Mouse (Mus musculus) limb, embryonic 15.5 days (tissue): ENCODE data around the gene Hoxd10. TPM values are rescaled to one million over a fixed set of nuclear protein-coding genes. Genes with fewer than 3 reads are reported as not detected.

Experiments
- ATAC-seq: fragments of 200-750 bp; cut with Nextera tagmentation; 2 replicates; pipeline ENCODE4 v1.8.0; 2017; ENCODE audit warnings: low read depth, moderate TSS enrichment; ENCODE audit not compliant: insufficient number of reproducible peaks, low FRiP score, low TSS enrichment
- H3K27ac ChIP-seq: fragments of 300-500 bp; sonication (generic); 2 replicates; pipeline ENCODE4 v1.5.1; 2015; ENCODE audit warnings: moderate library complexity, mild to moderate bottlenecking, inconsistent platforms
- H3K27me3 ChIP-seq: fragments of 300-500 bp; sonication (generic); 2 replicates; pipeline ENCODE4 v1.6.1; 2015; ENCODE audit warnings: inconsistent platforms
- H3K36me3 ChIP-seq: fragments of 300-500 bp; sonication (generic); 2 replicates; pipeline ENCODE4 v1.6.1; 2015; ENCODE audit warnings: inconsistent platforms
- H3K4me1 ChIP-seq: fragments of 300-500 bp; sonication (generic); 2 replicates; pipeline ENCODE4 v1.6.1; 2015; ENCODE audit warnings: inconsistent platforms
- H3K4me2 ChIP-seq: fragments of 300-500 bp; sonication (generic); 2 replicates; pipeline ENCODE4 v1.6.1; 2015; ENCODE audit warnings: mild to moderate bottlenecking, inconsistent platforms
- H3K4me3 ChIP-seq: fragments of 300-500 bp; sonication (generic); 2 replicates; pipeline ENCODE4 v1.5.1; 2015; ENCODE audit warnings: mild to moderate bottlenecking, inconsistent platforms
- H3K9ac ChIP-seq: fragments of 300-500 bp; sonication (generic); 2 replicates; pipeline ENCODE4 v1.6.1; 2015; ENCODE audit warnings: inconsistent platforms
- H3K9me3 ChIP-seq: fragments of 300-500 bp; sonication (generic); 2 replicates; pipeline ENCODE4 v1.6.1; 2016; ENCODE audit warnings: inconsistent platforms
- WGBS: fragments of 180-500 bp; shearing (Covaris S2); methylation state at CpG from one replicate; pipeline ENCODE4 v1.1.7; 2015; 5-methylcytosine and 5-hydroxymethylcytosine counted together
- polyA plus RNA-seq: library from polyadenylated mRNA; unstranded; fragments of >200 nt; fragmentation: Nextera tagmentation; extraction: Ambion mirVana; gene quantifications from 2 replicates; pipeline ENCODE4 v1.2.1, GENCODE M21; 2015

The Hoxd10 gene
- polyA plus RNA-seq, 1 experiment from 2014 or later = 14.5 TPM

DNA sequence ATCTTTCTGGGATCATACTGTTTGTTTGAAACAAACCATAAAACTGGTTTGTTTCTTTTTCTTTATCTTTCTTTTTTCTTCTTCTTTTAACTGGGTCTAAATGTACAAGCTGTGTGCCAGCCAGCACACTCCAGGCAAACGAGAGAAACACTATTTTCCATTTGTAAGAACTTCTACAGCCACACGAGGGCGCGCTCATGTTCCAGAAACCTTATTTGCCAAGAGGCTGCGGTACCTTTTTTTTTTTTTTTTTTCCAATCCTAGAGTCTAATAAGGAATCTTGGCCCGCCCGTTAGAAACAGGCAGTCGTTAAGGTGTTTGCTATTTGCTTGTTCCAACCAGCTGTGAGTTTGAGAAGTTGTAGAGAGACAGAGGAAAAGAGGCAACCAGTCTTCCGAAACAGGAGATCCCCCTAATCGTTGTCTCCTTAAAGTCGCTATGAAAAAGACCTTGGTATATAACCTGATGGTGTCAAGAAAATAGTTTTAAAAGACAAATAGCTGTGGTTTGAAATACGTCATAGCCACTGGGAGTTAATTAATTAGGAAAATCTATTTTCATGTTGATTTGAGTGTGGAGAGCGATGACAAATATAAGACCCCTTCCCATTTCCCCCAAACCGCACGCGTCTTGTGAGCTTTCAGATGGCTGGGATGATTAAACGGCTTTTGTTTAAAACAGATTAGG lies 5.3 kb upstream of the Hoxd10 start:
- WGBS = 10% methylated on average over 17 of the region's 17 CpGs

DNA sequence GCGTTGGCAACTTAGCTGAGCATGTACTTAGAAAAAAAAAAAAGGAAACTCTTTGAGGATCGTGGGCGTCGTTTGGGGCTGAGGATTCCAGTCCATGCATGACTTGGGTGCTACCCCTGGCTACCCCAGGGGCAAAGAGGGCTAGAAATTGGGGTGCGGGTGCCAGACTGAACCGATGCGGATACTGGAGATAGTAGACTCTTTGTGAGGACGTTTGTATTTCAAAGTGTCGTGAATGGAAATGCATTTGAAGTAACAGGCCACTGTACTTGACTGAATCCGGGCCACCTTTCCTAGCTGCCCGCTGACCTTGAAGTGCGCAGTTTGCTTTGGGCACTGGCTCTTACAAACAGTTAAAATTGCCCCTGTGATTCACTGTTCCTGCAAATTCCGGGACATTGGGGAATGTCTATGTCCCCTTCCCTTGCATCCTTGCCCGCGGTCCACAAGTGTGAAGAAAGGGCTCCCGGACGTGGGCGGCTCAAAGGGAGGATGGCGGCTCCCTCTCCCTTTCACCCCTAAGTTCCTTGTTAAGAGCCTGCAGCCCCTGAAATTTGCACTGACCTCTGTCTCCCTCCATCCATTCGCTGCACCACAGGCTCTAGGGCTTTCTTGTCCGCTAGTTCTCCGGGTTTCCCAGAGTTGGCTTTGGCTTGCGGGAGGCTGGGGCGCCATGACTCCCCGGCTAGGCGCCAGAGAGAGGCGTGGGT lies 4.6 kb upstream of the Hoxd10 start:
- peak overlapping the region; percentile 78 for H3K27ac ChIP-seq
- peaks cover 72% of the 10 kb centered on the region for H3K27me3 ChIP-seq
- H3K4me1 ChIP-seq = peaks cover 24% of the 10 kb centered on the region
- WGBS = 4% methylated on average over 27 of the region's 27 CpGs
- H3K4me3 ChIP-seq = peak overlapping the region; percentile 42
- H3K9ac ChIP-seq = peak overlapping the region; percentile 34
- no peak for ATAC-seq
- peak overlapping the region; percentile 49 for H3K4me2 ChIP-seq
- no peaks in the 10 kb centered on the region; the same call in 1 of the 2 replicates for H3K36me3 ChIP-seq
- H3K9me3 ChIP-seq = no peaks in the 10 kb centered on the region

More for the DNA sequence above, 5.3 kb upstream of the Hoxd10 start:
- no peaks in the 10 kb centered on the region for H3K9me3 ChIP-seq
- peak overlapping the region; percentile 78 for H3K27ac ChIP-seq
- peaks cover 26% of the 10 kb centered on the region for H3K4me1 ChIP-seq
- H3K4me2 ChIP-seq = peak overlapping the region; percentile 49
- H3K36me3 ChIP-seq = no peaks in the 10 kb centered on the region
- peak overlapping the region; percentile 34 for H3K9ac ChIP-seq
- no peak for ATAC-seq
- peaks cover 72% of the 10 kb centered on the region for H3K27me3 ChIP-seq
- H3K4me3 ChIP-seq = peak overlapping the region; percentile 42

DNA sequence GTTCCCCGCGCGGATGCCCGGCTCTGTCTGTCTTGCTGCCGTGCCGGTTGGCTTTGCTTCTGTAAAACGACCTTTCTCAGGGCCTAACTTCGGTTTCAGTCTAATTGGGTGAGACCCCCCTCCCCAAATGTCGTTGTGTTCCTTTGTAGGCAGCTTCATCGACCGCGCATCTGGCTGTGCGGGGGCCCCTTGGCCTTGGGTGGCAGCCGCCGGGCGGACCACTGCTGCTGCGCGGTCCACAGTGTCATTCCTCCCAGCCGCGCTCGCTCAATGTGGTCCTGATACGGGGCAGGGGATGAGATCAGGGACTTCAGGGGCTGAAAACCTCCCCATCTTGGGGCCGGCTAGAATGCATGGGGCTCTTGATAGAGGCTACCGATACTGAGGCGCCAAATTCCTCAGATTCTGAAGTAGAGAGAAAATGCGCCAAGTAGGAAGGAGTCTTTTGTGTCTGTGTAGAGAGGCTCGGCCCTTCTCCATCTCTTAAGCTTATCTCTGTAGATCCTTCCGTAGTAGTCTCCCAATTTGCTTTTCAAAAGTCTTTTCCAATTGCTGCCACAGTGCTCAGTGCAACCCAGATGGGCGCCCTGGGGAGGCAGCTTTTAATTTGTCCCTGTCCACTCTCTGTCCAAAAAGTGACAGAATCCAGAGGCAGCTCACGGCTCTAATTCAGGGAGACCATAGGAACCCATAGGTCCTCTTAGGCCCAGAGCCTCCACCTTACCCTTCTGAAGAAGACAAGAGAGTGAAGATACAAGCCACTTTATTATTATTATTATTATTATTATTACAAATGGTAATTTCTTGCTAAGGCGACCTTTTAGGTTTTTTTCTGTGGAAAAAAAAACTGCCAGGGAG lies 3.8 kb upstream of the Hoxd10 start:
- ATAC-seq = no peak
- 5% methylated on average over 31 of the region's 31 CpGs for WGBS
- Histone ChIP-seq H3K9me3 (no peaks in the 10 kb centered on the region), H3K4me1 (peaks cover 24% of the 10 kb centered on the region), H3K4me2 (peak overlapping the region; percentile 49), H3K27ac (peak overlapping the region; percentile 78), H3K36me3 (no peaks in the 10 kb centered on the region; the same call in 1 of the 2 replicates), H3K9ac (peak overlapping the region; percentile 34), H3K27me3 (peaks cover 71% of the 10 kb centered on the region), H3K4me3 (peak overlapping the region; percentile 42)

- Histone ChIP-seq H3K4me3 (peak overlapping the region; percentile 26), H3K27me3 (peaks cover 71% of the 10 kb centered on the region), H3K9me3 (no peaks in the 10 kb centered on the region), H3K27ac (peak overlapping the region; percentile 74), H3K9ac (peak overlapping the region; percentile 27; the same call in 1 of the 2 replicates), H3K4me2 (peak overlapping the region; percentile 49), H3K4me1 (peaks cover 28% of the 10 kb centered on the region), H3K36me3 (no peaks in the 10 kb centered on the region; the same call in 1 of the 2 replicates)
- WGBS = 14% methylated on average over 12 of the region's 12 CpGs
- ATAC-seq = no peak
Measured at GRCm38 (mm10) chr2:74688795-74689573, 2.7 kb upstream of the Hoxd10 start.

- peak overlapping the region; percentile 31 for H3K9ac ChIP-seq
- H3K4me1 ChIP-seq = peaks cover 31% of the 10 kb centered on the region
- peak overlapping the region; percentile 49 for H3K4me2 ChIP-seq
- peak overlapping the region; percentile 26 for H3K4me3 ChIP-seq
- no peaks in the 10 kb centered on the region for H3K9me3 ChIP-seq
- no peaks in the 10 kb centered on the region; the same call in 1 of the 2 replicates for H3K36me3 ChIP-seq
- peak overlapping the region; percentile 74 for H3K27ac ChIP-seq
- WGBS = 8% methylated on average over 24 of the region's 24 CpGs
- peaks cover 70% of the 10 kb centered on the region for H3K27me3 ChIP-seq
- ATAC-seq = no peak
Measured at GRCm38 (mm10) chr2:74689574-74690337, 2.0 kb upstream of the Hoxd10 start.

GRCm38 (mm10) chr2:74690338-74690716 lies 1.4 kb upstream of the Hoxd10 start:
- Histone ChIP-seq H3K9me3 (no peaks in the 10 kb centered on the region), H3K27me3 (peaks cover 72% of the 10 kb centered on the region), H3K4me1 (peaks cover 31% of the 10 kb centered on the region), H3K9ac (peak overlapping the region; percentile 31; the same call in 1 of the 2 replicates), H3K4me2 (peak overlapping the region; percentile 62), H3K36me3 (no peaks in the 10 kb centered on the region; the same call in 1 of the 2 replicates), H3K27ac (peak overlapping the region; percentile 74; the same call in 1 of the 2 replicates), H3K4me3 (peak overlapping the region; percentile 44)
- 18% methylated on average over 8 of the region's 8 CpGs for WGBS
- no peak for ATAC-seq

- Histone ChIP-seq H3K4me1 (peaks cover 40% of the 10 kb centered on the region), H3K27me3 (peaks cover 80% of the 10 kb centered on the region), H3K4me2 (peak overlapping the region; percentile 62), H3K9me3 (no peaks in the 10 kb centered on the region), H3K4me3 (peak overlapping the region; percentile 44), H3K27ac (peak overlapping the region; percentile 86), H3K9ac (peak overlapping the region; percentile 52), H3K36me3 (no peaks in the 10 kb centered on the region; the same call in 1 of the 2 replicates)
- no peak for ATAC-seq
- 7% methylated on average over 35 of the region's 35 CpGs for WGBS
Measured at GRCm38 (mm10) chr2:74691995-74692807, 477 bp downstream of the Hoxd10 start.

- Histone ChIP-seq H3K27ac (peak overlapping the region; percentile 86), H3K9me3 (no peaks in the 10 kb centered on the region), H3K36me3 (no peaks in the 10 kb centered on the region; the same call in 1 of the 2 replicates), H3K9ac (peak overlapping the region; percentile 52), H3K4me3 (peak overlapping the region; percentile 44), H3K27me3 (peaks cover 77% of the 10 kb centered on the region), H3K4me1 (peaks cover 41% of the 10 kb centered on the region), H3K4me2 (peak overlapping the region; percentile 62)
- no peak for ATAC-seq
- 15% methylated on average over 20 of the region's 20 CpGs for WGBS
Measured at GRCm38 (mm10) chr2:74692808-74693431, 1.2 kb downstream of the Hoxd10 start.

DNA sequence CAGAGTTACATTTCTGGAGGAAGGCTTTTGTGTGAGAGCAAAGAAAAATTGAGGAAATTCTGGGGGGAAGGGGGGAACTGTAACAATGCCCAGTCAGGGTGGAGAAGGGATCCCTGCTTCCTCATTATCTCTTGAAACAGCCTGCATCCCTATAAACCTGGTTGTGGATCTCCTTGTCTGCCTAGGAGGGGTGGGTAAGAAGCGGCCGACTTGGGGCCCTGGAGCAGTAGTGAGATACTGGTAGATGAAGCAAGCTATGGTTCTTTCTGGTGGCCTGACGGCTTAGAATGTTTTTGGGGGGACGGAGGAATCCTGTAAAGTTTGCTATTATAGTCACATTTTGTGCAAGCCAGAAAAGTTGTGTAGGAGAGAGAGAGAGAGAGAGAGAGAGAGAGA lies 1.7 kb downstream of the Hoxd10 start:
- Histone ChIP-seq H3K27me3 (peaks cover 79% of the 10 kb centered on the region), H3K9ac (peak overlapping the region; percentile 52; the same call in 1 of the 2 replicates)

More for the DNA sequence above, 1.7 kb downstream of the Hoxd10 start:
- no peak for ATAC-seq
- H3K4me1 ChIP-seq = peaks cover 46% of the 10 kb centered on the region
- no peaks in the 10 kb centered on the region for H3K9me3 ChIP-seq
- 33% methylated on average over 4 of the region's 4 CpGs for WGBS
- peak overlapping the region; percentile 86 for H3K27ac ChIP-seq
- H3K36me3 ChIP-seq = no peaks in the 10 kb centered on the region; the same call in 1 of the 2 replicates
- peak overlapping the region; percentile 44 for H3K4me3 ChIP-seq
- peak overlapping the region; percentile 62 for H3K4me2 ChIP-seq
